Mouse (Mus musculus): ENCODE measurements around the gene Ubac2. TPM values are rescaled to one million over a fixed set of nuclear protein-coding genes. Genes with fewer than 3 reads are reported as not detected.

Gene Ubac2
- total and polyA plus RNA-seq, 3 experiments = 32.8 to 40.1 (median 35.5) TPM

GRCm38 (mm10) chr14:122002224-122002623, 123.8 kb downstream of the Ubac2 start:
- in situ Hi-C loops (cut with MboI; ENCODE audit: low pct_ligation_motif_present, low pct_unique_long_range_greater_than_20kb, low sequenced_read_pairs) = no loop called here
- no peak for TF ChIP-seq CHD2 (IDR thresholded peaks at IDR 0.05; ENCODE audit: low read length)
- TF ChIP-seq SIN3A (IDR thresholded peaks at IDR 0.05; ENCODE audit: low read length) = no peak
- no peak for TF ChIP-seq MAFK (IDR thresholded peaks at IDR 0.05; ENCODE audit: insufficient replicate concordance, low read length)
- TF ChIP-seq GABPA (IDR thresholded peaks at IDR 0.05; ENCODE audit: insufficient replicate concordance, low read depth, low read length) = no peak
- TF ChIP-seq ZMIZ1 (IDR thresholded peaks at IDR 0.05; ENCODE audit: low read depth, low read length) = no peak
- no peak for TF ChIP-seq JUND (conservative IDR thresholded peaks at IDR 0.05; ENCODE audit: low read depth, low read length)
- no peak for TF ChIP-seq ETS1 (conservative IDR thresholded peaks at IDR 0.05; ENCODE audit: low read depth, low read length)
- no peak for TF ChIP-seq USF1 (IDR thresholded peaks at IDR 0.05; ENCODE audit: low read depth, low read length)
- TF ChIP-seq POLR2AphosphoS2 (IDR thresholded peaks at IDR 0.05; ENCODE audit: low read depth, low read length) = no peak
- no peak for TF ChIP-seq PAX5 (IDR thresholded peaks at IDR 0.05; ENCODE audit: low read length)
- TF ChIP-seq TCF12 (IDR thresholded peaks at IDR 0.05; ENCODE audit: low read depth, low read length) = no peak
- no peak for TF ChIP-seq UBTF (IDR thresholded peaks at IDR 0.05; ENCODE audit: low read depth, low read length)
- TF ChIP-seq MXI1 (IDR thresholded peaks at IDR 0.05; ENCODE audit: low read depth, low read length) = no peak
- no peak for TF ChIP-seq IRF4 (IDR thresholded peaks at IDR 0.05; ENCODE audit: low read depth, low read length)
- no peak for TF ChIP-seq ZKSCAN1 (IDR thresholded peaks at IDR 0.05; ENCODE audit: borderline replicate concordance, low read depth, low read length)
- dilution Hi-C loops (cut with MboI; ENCODE audit: extremely low pct_ligation_motif_present, extremely low pct_unique_long_range_greater_than_20kb, low sequenced_read_pairs) = no loop called here

GRCm38 (mm10) chr14:122003812-122004211, 125.4 kb downstream of the Ubac2 start:
- H3K79me2 ChIP-seq (replicated peaks; ENCODE audit: control insufficient read depth, extremely low read depth, insufficient read depth, poor library complexity, severe bottlenecking) = no peaks in the 10 kb centered on the region

More at GRCm38 (mm10) chr14:122002224-122002623, 123.8 kb downstream of the Ubac2 start:
- Histone ChIP-seq H3K9ac (ENCODE audit: insufficient read depth, low read depth) (no peak overlapping the region), H3K4me2 (ENCODE audit: insufficient read depth, low read depth, poor library complexity, severe bottlenecking) (no peak overlapping the region), H3K9me3 (replicated peaks; ENCODE audit: low read length) (no peaks in the 10 kb centered on the region), H3K4me3 (replicated peaks in 1 of 3; ENCODE audit: low read depth in 2 of 3, low read length in 2 of 3, poor library complexity in 1 of 3) (no peak overlapping the region), H3K27ac (ENCODE audit: insufficient read depth, low read depth) (no peak overlapping the region), H3K36me3 (replicated peaks in 1 of 2; ENCODE audit: control insufficient read depth in 1 of 2, insufficient read depth in 1 of 2, low read length in 1 of 2) (peaks cover 0 to 52% of the 10 kb centered on the region in 2 experiments), H3K4me1 (ENCODE audit: control insufficient read depth in 1 of 2, insufficient read depth in 2 of 2) (peaks cover 8 to 50% of the 10 kb centered on the region in 2 experiments), H3K27me3 (replicated peaks) (no peaks in the 10 kb centered on the region), H3K79me2 (replicated peaks; ENCODE audit: control insufficient read depth, extremely low read depth, insufficient read depth, poor library complexity, severe bottlenecking) (no peaks in the 10 kb centered on the region)
- no peak for DNase-seq (ENCODE audit: extremely low read depth)

More at GRCm38 (mm10) chr14:122003812-122004211, 125.4 kb downstream of the Ubac2 start:
- no peak for TF ChIP-seq USF1 (IDR thresholded peaks at IDR 0.05; ENCODE audit: low read depth, low read length)
- TF ChIP-seq ELF1 (IDR thresholded peaks at IDR 0.05; ENCODE audit: low read depth, low read length) = no peak
- TF ChIP-seq RAD21 (IDR thresholded peaks at IDR 0.05; ENCODE audit: low read depth, low read length) = no peak
- no peak for TF ChIP-seq CHD2 (IDR thresholded peaks at IDR 0.05; ENCODE audit: low read length)
- no peak for TF ChIP-seq TBP (conservative IDR thresholded peaks at IDR 0.05; ENCODE audit: low read depth, low read length)
- no peak for TF ChIP-seq BHLHE40 (IDR thresholded peaks at IDR 0.05; ENCODE audit: low read depth, low read length)
- TF ChIP-seq ZMIZ1 (IDR thresholded peaks at IDR 0.05; ENCODE audit: low read depth, low read length) = no peak
- TF ChIP-seq JUN (IDR thresholded peaks at IDR 0.05; ENCODE audit: insufficient read depth, low read depth, low read length) = no peak
- no peak for TF ChIP-seq ZKSCAN1 (IDR thresholded peaks at IDR 0.05; ENCODE audit: borderline replicate concordance, low read depth, low read length)
- Histone ChIP-seq H3K36me3 (replicated peaks in 1 of 2; ENCODE audit: control insufficient read depth in 1 of 2, insufficient read depth in 1 of 2, low read length in 1 of 2) (peaks cover under 1 to 46% of the 10 kb centered on the region in 2 experiments), H3K27ac (ENCODE audit: insufficient read depth, low read depth) (no peak overlapping the region), H3K9ac (ENCODE audit: insufficient read depth, low read depth) (no peak overlapping the region), H3K4me3 (replicated peaks in 1 of 3; ENCODE audit: low read depth in 2 of 3, low read length in 2 of 3, poor library complexity in 1 of 3) (no peak overlapping the region), H3K4me1 (ENCODE audit: control insufficient read depth in 1 of 2, insufficient read depth in 2 of 2) (peaks cover 8 to 44% of the 10 kb centered on the region in 2 experiments), H3K9me3 (replicated peaks; ENCODE audit: low read length) (no peaks in the 10 kb centered on the region), H3K27me3 (replicated peaks) (no peaks in the 10 kb centered on the region), H3K4me2 (ENCODE audit: insufficient read depth, low read depth, poor library complexity, severe bottlenecking) (no peak overlapping the region)
- dilution Hi-C loops (cut with MboI; ENCODE audit: extremely low pct_ligation_motif_present, extremely low pct_unique_long_range_greater_than_20kb, low sequenced_read_pairs) (no loop called here), in situ Hi-C loops (cut with MboI; ENCODE audit: low pct_ligation_motif_present, low pct_unique_long_range_greater_than_20kb, low sequenced_read_pairs) (no loop called here)
- DNase-seq (ENCODE audit: extremely low read depth) = no peak

All from CH12.LX (cell line).